Mouse (Mus musculus) hindbrain, postnatal 0 days (tissue): ENCODE results near the gene Tagln3. TPM values are rescaled to one million over a fixed set of nuclear protein-coding genes. Genes with fewer than 3 reads are reported as not detected.
A peak's percentile ranks its signal among the peaks of the same experiment; 100 is the strongest.

Experiments used
- ATAC-seq: fragments of 200-750 bp; cut with Nextera tagmentation; 2 replicates; pipeline ENCODE4 v1.8.0; 2017; ENCODE audit warnings: mild to moderate bottlenecking, moderate TSS enrichment, moderate library complexity
- DNase-seq: peaks from one replicate; pipeline ENCODE4 v3.0.0-alpha.2; 2015; ENCODE audit warnings: low spot score
- H3K27ac ChIP-seq: fragments of 300-500 bp; sonication (generic); 2 replicates; pipeline ENCODE4 v1.5.1; 2014; ENCODE audit warnings: mild to moderate bottlenecking
- H3K27me3 ChIP-seq: fragments of 300-500 bp; sonication (generic); 2 replicates; pipeline ENCODE4 v1.6.1; 2014; ENCODE audit warnings: low read length, mixed read lengths; ENCODE audit not compliant: insufficient read depth
- H3K36me3 ChIP-seq: fragments of 300-500 bp; sonication (generic); 2 replicates; pipeline ENCODE4 v1.6.1; 2014; ENCODE audit warnings: low read length, mixed read lengths; ENCODE audit not compliant: insufficient read depth
- H3K4me1 ChIP-seq: fragments of 300-500 bp; sonication (generic); 2 replicates; pipeline ENCODE4 v1.6.1; 2014; ENCODE audit warnings: antibody characterized with exemption, low read length, mixed read lengths; ENCODE audit not compliant: insufficient read depth
- H3K4me2 ChIP-seq: fragments of 300-500 bp; sonication (generic); 2 replicates; pipeline ENCODE4 v1.6.1; 2014; ENCODE audit warnings: low read depth, mild to moderate bottlenecking, low read length, moderate library complexity, mixed read lengths
- H3K4me3 ChIP-seq: fragments of 300-500 bp; sonication (generic); 2 replicates; pipeline ENCODE4 v1.5.1; 2014; ENCODE audit warnings: low read length
- H3K9ac ChIP-seq: fragments of 300-500 bp; sonication (generic); replicated peaks from 2 replicates; pipeline ENCODE4 v1.6.1; 2014; ENCODE audit warnings: mild to moderate bottlenecking, low read length, moderate library complexity, mixed read lengths
- H3K9me3 ChIP-seq: fragments of 300-500 bp; sonication (generic); 2 replicates; pipeline ENCODE4 v1.6.1; 2016; ENCODE audit warnings: low read length, mixed read lengths
- CTCF ChIP-seq: IDR thresholded peaks from 2 replicates; pipeline ENCODE4 v1.5.1; 2016; ENCODE audit warnings: antibody characterized with exemption, control low read depth, low read depth
- WGBS: fragments of 180-500 bp; shearing (Covaris S2); extraction: QIAGEN DNeasy Blood & Tissue Kit; methylation state at CpG from one replicate; pipeline ENCODE4 v1.1.7; 2014; 5-methylcytosine and 5-hydroxymethylcytosine counted together
- polyA plus RNA-seq: library from polyadenylated mRNA; unstranded; fragments of >200 nt; fragmentation: Nextera tagmentation; extraction: Ambion mirVana; gene quantifications from 2 replicates; pipeline ENCODE4 v1.2.1, GENCODE M21; 2015
- total RNA-seq: library from RNA; depleted of rRNA; stranded (reverse); fragments of >200 nt; gene quantifications from 2 replicates; pipeline ENCODE4 v1.2.3, GENCODE M21; 2014; rRNA removed

Gene Tagln3
- total RNA-seq (190 and 198 TPM in 2 replicates), polyA plus RNA-seq (302 and 317 TPM in 2 replicates)

DNA sequence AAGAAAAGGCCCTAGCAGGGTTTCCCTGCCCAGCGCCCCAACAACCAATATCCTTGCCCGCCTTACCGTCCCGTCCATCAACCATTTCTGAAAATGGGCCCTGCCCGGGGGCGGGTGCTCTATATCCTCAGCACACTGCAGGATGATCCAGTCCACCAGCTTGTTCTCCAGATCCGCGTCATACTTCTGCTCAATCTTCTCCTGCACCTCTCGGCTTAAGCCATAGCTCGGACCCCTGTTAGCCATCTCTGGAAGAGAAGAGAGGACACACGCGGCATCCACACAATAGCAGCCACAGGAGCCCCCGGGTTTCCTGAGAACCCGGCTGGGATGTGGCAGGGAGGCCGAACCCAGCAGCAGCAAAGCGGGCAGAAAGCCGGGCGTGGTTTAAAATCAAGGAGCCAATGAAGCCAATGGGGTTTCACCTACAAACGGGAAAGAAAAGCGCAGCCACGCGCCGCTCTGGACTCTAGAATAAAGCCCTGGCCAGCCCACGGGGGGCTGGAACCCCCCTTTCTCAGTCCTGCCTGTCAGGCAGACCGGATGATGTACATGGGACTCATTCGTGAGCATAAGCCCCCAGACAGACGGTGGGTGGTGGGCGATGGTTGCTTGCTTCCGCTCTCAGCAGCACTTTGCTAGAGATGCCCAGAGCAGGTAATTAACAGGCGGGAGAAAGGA is at the start of gene Tagln3:
TSS of gene Tagln3 (minus strand) at position 548 of the 681 bp plus-strand sequence.
- Histone ChIP-seq H3K4me3 (peak within 1 kb of the TSS; percentile 49), H3K4me2 (peak within 1 kb of the TSS; percentile 70), H3K27me3 (no peaks in the 10 kb centered on the region), H3K4me1 (peaks cover 31% of the 10 kb centered on the region), H3K9me3 (no peaks in the 10 kb centered on the region), H3K36me3 (peaks cover 10% of the 10 kb centered on the region; the same call in 1 of the 2 replicates), H3K9ac (peak within 1 kb of the TSS; percentile 60), H3K27ac (peak within 1 kb of the TSS; percentile 92)
- ATAC-seq (peak; percentile 88), DNase-seq (peak; percentile 86)
- no peak for TF ChIP-seq CTCF
- WGBS, result under 1% methylated on average over 30 of the region's 30 CpGs

GRCm38 (mm10) chr16:45770914-45771313 is 46.5 kb upstream of the Tagln3 start:
- Histone ChIP-seq H3K9me3 (no peaks in the 10 kb centered on the region), H3K27me3 (no peaks in the 10 kb centered on the region), H3K27ac (no peak overlapping the region), H3K36me3 (no peaks in the 10 kb centered on the region), H3K4me1 (no peaks in the 10 kb centered on the region), H3K9ac (no peak overlapping the region), H3K4me3 (no peak overlapping the region), H3K4me2 (no peak overlapping the region)
- no peak for TF ChIP-seq CTCF
- ATAC-seq (no peak), DNase-seq (no peak)
- 87% methylated on average over 6 of the region's 6 CpGs for WGBS

- TF ChIP-seq CTCF, result no peak
- Histone ChIP-seq H3K9me3 (no peaks in the 10 kb centered on the region), H3K36me3 (no peaks in the 10 kb centered on the region), H3K27me3 (no peaks in the 10 kb centered on the region), H3K4me1 (no peaks in the 10 kb centered on the region), H3K4me2 (no peak overlapping the region), H3K27ac (no peak overlapping the region), H3K4me3 (no peak overlapping the region), H3K9ac (no peak overlapping the region)
- peak; percentile 68; the same call in 1 of the 2 replicates for ATAC-seq
- 44% methylated on average over 10 of the region's 10 CpGs for WGBS
- DNase-seq, result peak; percentile 55
Measured at GRCm38 (mm10) chr16:45767853-45768640, 43.6 kb upstream of the Tagln3 start.

DNA sequence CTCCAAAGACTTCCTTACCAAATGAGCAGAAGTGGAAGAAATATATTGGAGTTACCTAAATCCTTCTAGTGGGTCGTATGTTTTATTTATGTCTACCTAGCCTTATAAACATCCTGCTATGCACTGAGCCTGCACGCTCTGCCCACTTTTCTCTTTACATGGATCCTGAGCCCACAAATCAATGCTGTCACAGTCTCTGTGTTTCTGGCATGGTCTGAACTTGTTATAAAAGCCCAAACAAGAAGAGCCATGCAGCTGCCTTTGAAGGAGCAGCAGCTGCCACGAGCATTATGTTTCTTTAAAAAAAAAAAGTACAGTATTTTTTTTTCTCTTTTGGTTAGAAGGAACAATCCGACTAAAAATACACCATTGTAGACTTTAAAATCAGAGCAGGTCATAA is 43.0 kb upstream of the Tagln3 start:
- no peak for ATAC-seq
- Histone ChIP-seq H3K36me3 (no peaks in the 10 kb centered on the region), H3K27ac (no peak overlapping the region), H3K4me2 (no peak overlapping the region), H3K4me1 (no peaks in the 10 kb centered on the region), H3K4me3 (no peak overlapping the region), H3K9ac (no peak overlapping the region), H3K9me3 (no peaks in the 10 kb centered on the region), H3K27me3 (no peaks in the 10 kb centered on the region)
- WGBS, result 49% methylated on average over 4 of the region's 4 CpGs
- no peak for DNase-seq
- TF ChIP-seq CTCF, result no peak

DNA sequence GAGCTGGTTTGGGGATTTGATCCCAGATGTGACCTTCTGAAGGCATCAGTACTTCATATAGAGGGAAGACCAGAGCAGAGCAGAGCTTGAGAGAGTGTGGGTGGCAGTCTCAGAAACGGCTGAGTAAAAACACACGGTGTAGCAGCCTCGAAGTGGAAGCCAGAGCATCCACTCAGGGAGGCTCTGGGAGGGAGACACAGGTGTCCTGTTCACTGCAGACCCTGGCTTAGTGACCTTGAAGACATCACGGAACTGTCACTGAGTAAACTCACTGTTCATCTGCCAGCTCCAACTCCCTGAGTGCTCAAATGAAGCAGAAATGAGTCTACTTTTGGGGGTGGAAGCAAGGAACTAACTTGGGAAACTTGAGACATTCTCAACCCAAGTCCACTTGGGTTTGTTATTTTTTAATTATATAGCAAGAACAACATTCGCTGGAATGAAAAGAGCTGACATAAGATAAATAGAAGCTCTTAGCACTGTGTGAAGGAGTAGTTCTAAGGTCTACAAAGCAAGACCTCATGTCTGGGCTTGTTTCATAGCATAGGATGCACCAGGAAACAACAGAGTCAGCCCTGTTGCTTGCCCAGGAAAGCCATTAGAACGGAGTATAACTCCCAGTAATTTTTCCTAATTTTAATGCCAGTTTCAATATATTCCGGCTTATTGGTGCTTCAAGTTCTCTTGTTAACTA is 41.5 kb upstream of the Tagln3 start:
- Histone ChIP-seq H3K27ac (no peak overlapping the region), H3K27me3 (no peaks in the 10 kb centered on the region), H3K4me3 (no peak overlapping the region), H3K9me3 (no peaks in the 10 kb centered on the region), H3K4me1 (no peaks in the 10 kb centered on the region), H3K36me3 (no peaks in the 10 kb centered on the region), H3K9ac (no peak overlapping the region), H3K4me2 (no peak overlapping the region)
- no peak for TF ChIP-seq CTCF
- DNase-seq (no peak), ATAC-seq (no peak)
- 87% methylated on average over 7 of the region's 7 CpGs for WGBS

GRCm38 (mm10) chr16:45765102-45765501 is 40.7 kb upstream of the Tagln3 start:
- no peak overlapping the region for H3K4me2 ChIP-seq
- no peak overlapping the region for H3K27ac ChIP-seq
- H3K4me1 ChIP-seq, result no peaks in the 10 kb centered on the region
- no peaks in the 10 kb centered on the region for H3K9me3 ChIP-seq
- no peaks in the 10 kb centered on the region for H3K27me3 ChIP-seq
- DNase-seq, result no peak
- 90% methylated on average over 3 of the region's 3 CpGs for WGBS
- H3K9ac ChIP-seq, result no peak overlapping the region
- no peaks in the 10 kb centered on the region for H3K36me3 ChIP-seq
- TF ChIP-seq CTCF, result no peak
- no peak overlapping the region for H3K4me3 ChIP-seq
- no peak for ATAC-seq
